Mouse (Mus musculus) MEL (cell line): ENCODE measurements around the gene Rps6ka2. TPM values are rescaled to one million over a fixed set of nuclear protein-coding genes. Genes with fewer than 3 reads are reported as not detected.
"Not testable (repeated sequence)": the region's sequence is repeated elsewhere in the genome, so short reads cannot be mapped to it uniquely, and the experiment has no call there.

Experiments used
- DNase-seq: peaks from one replicate; pipeline ENCODE4 v3.0.0; 2011; ENCODE audit warnings: low read depth, low spot score
- H3K27ac ChIP-seq: 2 replicates; pipeline ENCODE4 v1.5.1; 2012; ENCODE audit warnings: low read depth, mild to moderate bottlenecking, control low read depth, low read length, moderate library complexity; ENCODE audit not compliant: control insufficient read depth
- H3K27me3 ChIP-seq, 2 experiments: fragments of 150-350 bp in 1 of 2; sonication (generic) in 1 of 2; 2 replicates each; pipeline ENCODE4 v1.6.1; 2012; ENCODE audit warnings: low read length in 2 of 2, mild to moderate bottlenecking in 2 of 2, improper control_type of control experiment in 1 of 2, moderate library complexity in 1 of 2; ENCODE audit not compliant: insufficient read depth in 2 of 2, control insufficient read depth in 1 of 2
- H3K36me3 ChIP-seq, 2 experiments: 2 replicates each; pipeline ENCODE4 v1.6.1; 2012 to 2014; ENCODE audit warnings: low read length in 2 of 2, improper control_type of control experiment in 1 of 2, inconsistent platforms in 1 of 2, mild to moderate bottlenecking in 1 of 2; ENCODE audit not compliant: insufficient read depth in 2 of 2, control insufficient read depth in 1 of 2
- H3K4me1 ChIP-seq, 2 experiments: fragments of 150-350 bp in 1 of 2; sonication (generic) in 1 of 2; 2 replicates each; pipeline ENCODE4 v1.6.1; 2012; ENCODE audit warnings: low read length in 2 of 2, improper control_type of control experiment in 1 of 2, mild to moderate bottlenecking in 1 of 2; ENCODE audit not compliant: insufficient read depth in 2 of 2, control insufficient read depth in 1 of 2
- H3K4me3 ChIP-seq, 2 experiments: fragments of 150-350 bp in 1 of 2; sonication (generic) in 1 of 2; 2 replicates each; pipeline ENCODE4 v1.5.1; 2012; ENCODE audit warnings: low read depth in 2 of 2, low read length in 2 of 2, mild to moderate bottlenecking in 2 of 2, moderate library complexity in 2 of 2, control low read depth in 1 of 2, improper control_type of control experiment in 1 of 2; ENCODE audit not compliant: control insufficient read depth in 1 of 2, insufficient read depth in 1 of 2
- H3K79me2 ChIP-seq: 2 replicates; pipeline ENCODE4 v1.6.1; 2012; ENCODE audit warnings: mild to moderate bottlenecking, low read length, moderate library complexity; ENCODE audit not compliant: control insufficient read depth, poor library complexity, insufficient read depth
- H3K9ac ChIP-seq: 2 replicates; pipeline ENCODE4 v1.6.1; 2012; ENCODE audit warnings: low read depth, mild to moderate bottlenecking, control low read depth, low read length, moderate library complexity; ENCODE audit not compliant: control insufficient read depth, poor library complexity, severe bottlenecking
- H3K9me3 ChIP-seq: fragments of 150-350 bp; sonication (generic); replicated peaks from 2 replicates; pipeline ENCODE4 v1.6.1; 2012; ENCODE audit warnings: mild to moderate bottlenecking, low read length, improper control_type of control experiment, moderate library complexity; ENCODE audit not compliant: insufficient read depth
- polyA plus RNA-seq, 2 experiments: library from polyadenylated mRNA; stranded (reverse) in 1 of 2; unstranded in 1 of 2; fragments of >175 nt in 1 of 2; fragments of >200 nt in 1 of 2; gene quantifications; 2 replicates each; pipeline versions ENCODE4 v1.2.1 to v1.2.4; 2012; ENCODE audit warnings: low replicate concordance in 2 of 2, low read depth in 1 of 2; ENCODE audit not compliant: insufficient read length in 2 of 2, insufficient read depth in 1 of 2, missing spikeins in 1 of 2
- total RNA-seq: library from RNA; depleted of rRNA; stranded (reverse); fragments of 300-350 nt; gene quantifications from 2 replicates; pipeline ENCODE4 v1.2.3, GENCODE M21; 2012

The Rps6ka2 gene
- total and polyA plus RNA-seq, 3 experiments: 6.0 to 11.2 TPM; not detected in 1

DNA sequence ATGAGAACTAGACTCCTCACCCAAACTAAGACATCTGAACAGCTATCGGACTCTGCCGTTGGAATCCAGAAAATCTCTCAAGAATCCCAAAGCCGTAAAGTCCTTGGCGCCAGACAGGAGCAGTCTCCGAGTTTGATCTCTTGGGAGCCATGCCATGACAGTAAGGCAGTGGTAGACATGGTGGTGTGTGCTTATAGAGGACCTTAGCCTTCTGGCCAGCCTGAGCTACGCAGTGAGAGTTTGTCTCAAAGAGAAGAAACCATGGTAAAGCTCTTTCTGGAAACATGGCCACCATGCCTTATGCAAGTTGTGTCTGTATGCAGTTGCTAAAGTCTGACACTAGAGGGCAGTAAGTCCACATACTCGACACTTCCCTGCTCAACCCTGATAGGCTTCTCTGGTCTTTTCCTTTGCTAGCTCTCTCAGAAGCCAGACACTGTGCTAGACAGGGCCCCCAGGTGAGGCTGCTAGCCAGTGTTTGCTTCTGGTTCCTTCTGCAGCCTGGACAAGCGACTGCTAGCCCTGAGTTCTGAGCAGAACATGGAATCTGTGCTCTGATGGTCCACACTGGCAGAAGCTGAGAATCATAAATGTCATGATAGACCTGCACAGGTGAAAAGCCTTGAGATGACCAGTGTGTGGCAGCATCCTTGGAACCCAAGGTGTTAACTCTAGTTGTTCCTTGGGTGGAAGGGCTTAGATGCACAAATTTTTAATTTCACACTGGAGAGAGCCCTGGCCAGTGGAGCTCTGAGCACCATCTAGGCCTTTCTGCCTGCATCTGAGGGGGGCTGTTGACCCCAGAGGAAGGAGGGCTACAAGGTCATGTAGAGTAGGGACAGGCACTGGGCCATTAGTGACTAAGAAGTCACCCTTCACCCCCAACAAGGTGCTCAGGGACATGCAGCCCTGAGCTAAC lies 136.6 kb downstream of the Rps6ka2 start:
- H3K9me3 ChIP-seq: not testable (repeated sequence)

DNA sequence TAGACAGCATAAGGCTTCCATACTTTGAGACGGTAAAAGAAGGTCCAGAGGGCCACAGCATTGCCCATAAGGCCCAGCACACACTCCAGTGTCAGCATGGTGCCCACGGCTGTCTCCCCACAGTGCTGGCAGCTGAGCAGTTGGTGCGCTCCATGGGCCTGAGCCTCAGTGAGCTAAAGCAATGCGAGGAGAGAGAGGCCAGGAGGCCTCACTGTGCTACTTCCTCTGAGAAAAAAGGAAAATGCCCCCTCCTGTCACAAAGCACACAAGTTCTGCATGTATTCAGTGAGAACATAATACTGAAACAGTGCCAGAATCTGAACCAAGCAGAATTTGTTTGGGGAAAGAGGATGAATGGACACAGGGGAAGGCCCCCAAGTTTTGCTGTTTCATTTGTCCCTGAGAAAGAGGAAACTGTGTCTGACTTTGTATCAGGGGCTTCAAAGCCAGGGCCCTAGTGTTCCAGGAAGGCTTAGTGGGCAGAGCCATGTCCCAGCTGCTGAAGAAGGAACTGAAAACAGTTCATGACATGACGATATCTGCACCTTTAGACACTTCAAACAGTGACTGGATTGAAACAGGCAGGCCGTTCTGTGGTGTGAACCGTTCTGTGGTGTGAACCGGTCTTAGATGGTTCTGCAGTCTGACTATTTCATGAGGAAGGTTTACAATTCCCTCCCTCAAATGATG lies 145.9 kb downstream of the Rps6ka2 start:
- H3K27ac ChIP-seq, H3K4me3 ChIP-seq, H3K79me2 ChIP-seq, DNase-seq, H3K27me3 ChIP-seq, H3K9ac ChIP-seq, H3K36me3 ChIP-seq, H3K9me3 ChIP-seq, H3K4me1 ChIP-seq: not testable (repeated sequence)

More for the DNA sequence above, 136.6 kb downstream of the Rps6ka2 start:
- DNase-seq: peak; percentile 16
- H3K79me2 ChIP-seq, H3K4me1 ChIP-seq, H3K9ac ChIP-seq, H3K27ac ChIP-seq, H3K36me3 ChIP-seq, H3K27me3 ChIP-seq, H3K4me3 ChIP-seq: not testable (repeated sequence)

DNA sequence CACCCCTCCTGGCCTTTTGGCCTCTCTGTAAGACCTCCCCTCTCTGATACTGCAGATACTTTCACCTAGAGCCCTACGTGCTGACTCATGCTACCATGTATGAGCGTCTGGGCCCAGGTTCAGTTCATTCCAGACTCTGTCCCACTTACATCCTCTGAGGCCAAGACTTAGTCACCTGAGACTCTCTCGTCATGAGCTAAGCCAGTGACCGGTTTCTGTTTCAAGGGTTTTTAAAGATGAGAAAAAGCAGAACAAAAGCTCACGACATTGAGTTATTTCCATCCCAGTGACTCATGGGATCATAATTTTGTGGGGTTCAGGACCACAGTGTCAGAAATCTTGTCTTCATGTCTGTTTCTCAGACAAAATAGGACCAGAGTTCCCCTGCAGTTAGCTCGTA lies 149.9 kb downstream of the Rps6ka2 start:
- not testable (repeated sequence) for DNase-seq, H3K79me2 ChIP-seq, H3K36me3 ChIP-seq, H3K4me1 ChIP-seq, H3K27me3 ChIP-seq, H3K9ac ChIP-seq, H3K27ac ChIP-seq, H3K9me3 ChIP-seq, H3K4me3 ChIP-seq

DNA sequence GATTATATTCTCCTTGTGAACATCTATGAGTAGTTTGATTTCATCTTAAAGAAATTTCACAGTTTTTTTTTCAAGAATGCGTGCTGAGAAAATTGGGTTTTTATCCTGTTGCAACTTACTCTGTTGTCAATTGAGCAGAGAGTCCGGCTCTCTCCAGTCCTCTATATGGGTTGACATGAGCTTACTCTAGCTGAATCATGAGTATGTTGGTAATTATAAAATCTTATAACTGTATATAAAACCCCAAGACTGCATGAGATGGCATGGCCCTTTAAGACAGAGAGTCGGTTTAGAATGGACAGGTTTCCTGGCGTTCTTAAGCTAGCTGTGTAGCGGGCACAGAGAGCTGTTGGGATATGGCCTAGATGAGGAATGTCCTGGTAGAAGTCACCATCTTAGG lies 154.4 kb downstream of the Rps6ka2 start, which contains the start of gene Tcp10a:
Gene Tcp10a, plus strand, starts transcription at position 301 of the 400 bp plus-strand sequence.
- H3K79me2 ChIP-seq, H3K9ac ChIP-seq, H3K36me3 ChIP-seq, H3K27ac ChIP-seq, H3K4me3 ChIP-seq, DNase-seq, H3K9me3 ChIP-seq, H3K4me1 ChIP-seq, H3K27me3 ChIP-seq: not testable (repeated sequence)

DNA sequence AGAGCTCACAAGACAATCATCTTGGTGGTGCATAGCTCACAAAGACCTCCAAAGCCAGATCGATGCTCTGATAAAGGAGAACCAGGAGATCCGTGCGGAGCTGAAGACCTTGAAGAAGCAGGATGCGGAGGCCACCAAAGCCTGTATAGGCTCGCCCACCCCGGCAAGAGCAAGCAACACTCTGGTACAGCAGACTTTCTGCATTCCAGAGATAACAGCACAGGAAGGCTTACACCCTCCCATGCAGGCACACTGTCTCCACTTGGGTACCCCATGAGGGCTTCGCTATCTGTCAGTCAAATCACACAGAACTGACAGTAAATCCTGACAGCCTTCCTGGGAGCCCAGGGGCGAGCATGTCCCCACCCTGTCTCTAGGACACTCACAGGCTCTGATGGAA lies 156.5 kb downstream of the Rps6ka2 start:
- H3K4me3 ChIP-seq, H3K9me3 ChIP-seq, H3K27me3 ChIP-seq, H3K4me1 ChIP-seq, H3K79me2 ChIP-seq, H3K27ac ChIP-seq, H3K36me3 ChIP-seq, H3K9ac ChIP-seq, DNase-seq: not testable (repeated sequence)

DNA sequence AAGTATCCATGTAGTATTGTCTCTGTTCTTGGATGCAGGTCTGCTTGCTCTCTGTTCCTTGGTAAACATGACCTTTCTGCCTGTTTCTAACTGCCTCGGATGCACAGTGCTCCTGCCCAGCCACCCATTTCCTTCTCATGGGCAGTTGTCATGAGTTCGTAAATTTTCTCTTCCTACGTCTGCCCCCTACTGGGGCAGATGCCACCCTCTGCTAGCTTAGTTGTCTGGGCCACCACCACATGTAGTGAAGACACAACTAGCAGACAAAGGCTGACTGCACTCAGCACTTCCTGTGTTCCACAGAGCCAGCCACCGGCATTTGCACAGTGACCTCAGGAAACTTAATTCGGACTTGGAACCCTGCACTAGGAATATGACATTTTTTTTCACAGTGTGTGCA lies 162.8 kb downstream of the Rps6ka2 start:
- not testable (repeated sequence) for H3K79me2 ChIP-seq, H3K4me3 ChIP-seq, H3K4me1 ChIP-seq, H3K27ac ChIP-seq, H3K36me3 ChIP-seq, DNase-seq, H3K27me3 ChIP-seq, H3K9ac ChIP-seq, H3K9me3 ChIP-seq

DNA sequence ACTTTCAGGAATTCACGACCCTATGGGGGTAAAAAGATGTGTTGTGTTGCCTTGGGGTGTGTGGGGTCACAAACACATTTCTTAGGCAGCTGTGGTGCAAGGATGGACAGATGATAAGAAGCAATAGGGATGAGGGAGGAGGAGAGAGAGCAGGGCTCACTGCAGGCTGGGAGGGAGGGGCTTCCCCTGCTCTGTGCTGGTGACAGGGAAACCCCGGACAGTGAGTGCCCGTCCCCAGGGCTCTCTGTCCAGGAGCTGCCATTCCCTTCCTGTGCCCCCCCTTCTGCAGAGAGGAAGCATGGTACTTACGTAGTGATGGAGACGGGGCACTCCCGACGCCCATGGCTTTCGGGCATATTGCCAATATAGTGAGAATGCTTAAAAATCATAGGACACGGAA lies 167.5 kb downstream of the Rps6ka2 start:
- H3K27ac ChIP-seq, DNase-seq, H3K4me3 ChIP-seq, H3K36me3 ChIP-seq, H3K4me1 ChIP-seq, H3K79me2 ChIP-seq, H3K9ac ChIP-seq, H3K27me3 ChIP-seq, H3K9me3 ChIP-seq: not testable (repeated sequence)
